Mouse (Mus musculus): ENCODE results near the gene Gm21773.
"Not testable (repeated sequence)": the region's sequence is repeated elsewhere in the genome, so short reads cannot be mapped to it uniquely, and the experiment has no call there.

Gm21773 gene

GRCm38 (mm10) chrY:25309260-25309659, at the start of gene Gm21773:
Gm21773 (minus strand) TSS chrY:25309360.
- not testable (repeated sequence) for DNase-seq

Measured in cerebellum, postnatal 25 days (tissue).